Mouse (Mus musculus) small intestine, adult 2 months (tissue): ENCODE measurements around the gene Abhd12.

Experiments used
- CTCF ChIP-seq: fragments of 200-500 bp; IDR thresholded peaks from 2 replicates; pipeline ENCODE4 v1.5.1; 2012; ENCODE audit warnings: low read depth, mild to moderate bottlenecking, control low read depth, inconsistent platforms, low read length, moderate library complexity, mixed read lengths; ENCODE audit not compliant: insufficient replicate concordance, insufficient read length; ENCODE audit errors: extremely low read depth
- POLR2A ChIP-seq: fragments of 200-500 bp; IDR thresholded peaks from 2 replicates; pipeline ENCODE4 v1.6.1; 2012; ENCODE audit warnings: low read depth, mild to moderate bottlenecking, control low read depth, inconsistent platforms, low read length, moderate library complexity

DNA sequence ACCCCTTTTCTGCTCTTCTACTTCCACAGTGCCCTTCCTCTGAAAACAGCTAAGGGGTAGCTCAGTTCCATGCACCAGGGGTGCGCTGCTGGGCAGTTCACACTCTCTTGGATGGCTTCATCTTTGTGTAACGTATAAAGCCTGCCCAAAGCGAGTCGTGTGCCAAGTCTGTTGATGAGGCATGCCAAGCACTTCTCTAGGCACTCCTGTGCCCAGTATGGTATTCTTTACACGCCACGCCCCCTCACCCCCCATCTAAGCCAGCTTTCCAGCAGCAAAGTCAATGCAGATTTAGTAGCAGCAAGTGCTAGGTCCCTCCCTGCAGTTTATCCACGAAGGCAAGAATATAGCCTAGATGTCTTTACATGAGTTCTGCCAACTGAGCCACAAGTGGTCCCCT, 69.9 kb downstream of the Abhd12 start:
- TF ChIP-seq CTCF = no peak
- TF ChIP-seq POLR2A = no peak
